27 mouse cellular contexts compared by ENCODE assay signal in genomic region chr9:14604363-14604762, GRCm38 (mm10). TPM values are rescaled to one million over a fixed set of nuclear protein-coding genes. Genes with fewer than 3 reads are reported as not detected.
DNase-seq lines count a peak whose midpoint lies in the region; ATAC-seq lines count a peak whose summit lies in the region.
"Had no signal": no experiment of that assay in that cellular context is flagged by ENCODE, and none has a peak within 500 bp of the region (broad histone marks: within the 10 kb centered on the region; RNA-seq: fewer than 3 reads in every experiment).

No protein-coding gene starts in this region.

- no peaks in the 10 kb centered on the region for H3K9me3 ChIP-seq in midbrain, embryonic 11.5 days (ENCODE audit: control insufficient read depth, low read length)
- H3K9me3 ChIP-seq in midbrain, embryonic 10.5 days (replicated peaks): no peaks in the 10 kb centered on the region; the same call in 1 of the 2 replicates
- no peaks in the 10 kb centered on the region; the same call in 1 of the 2 replicates for H3K9me3 ChIP-seq in intestine, embryonic 16.5 days (ENCODE audit: control insufficient read depth, low read length)
- H3K9me3 ChIP-seq: heart, embryonic 12.5 days; hindbrain, embryonic 13.5 days; midbrain, embryonic 12.5 days had no signal

- DNase-seq in midbrain, embryonic 11.5 days (ENCODE audit: low spot score, missing footprints): peak; percentile 60
- no peak for DNase-seq in midbrain, embryonic 10.5 days (ENCODE audit: low spot score)
- DNase-seq in MEL-GATA-1-ER (ENCODE audit: extremely low read depth, low read depth): peak; percentile 9
- DNase-seq in heart, adult 18-20 months: no peak
- no peak for DNase-seq in B cell, adult 2 months
- DNase-seq: adrenal gland, postnatal 25 days; cerebellum, adult 18-20 months; cerebellum, postnatal 10 days; gastrocnemius, postnatal 25 days; heart, adult 2 months; heart, postnatal 4 days; kidney, adult 8-10 months; liver; lung, adult 2 months; lung, postnatal 14 days; thymus, postnatal 14 days had no signal

- 85% methylated on average over 3 of the region's 3 CpGs for WGBS in midbrain, embryonic 11.5 days
- 92% methylated on average over 3 of the region's 3 CpGs for WGBS in midbrain, embryonic 10.5 days
- 63% methylated on average over 3 of the region's 3 CpGs for WGBS in intestine, embryonic 16.5 days

- H3K36me3 ChIP-seq in midbrain, embryonic 11.5 days (ENCODE audit: control insufficient read depth, insufficient read depth, low read length): no peaks in the 10 kb centered on the region; the same call in 1 of the 2 replicates
- peaks cover 61% of the 10 kb centered on the region for H3K36me3 ChIP-seq in midbrain, embryonic 10.5 days
- no peaks in the 10 kb centered on the region for H3K36me3 ChIP-seq in intestine, embryonic 16.5 days (ENCODE audit: control insufficient read depth, insufficient read depth, low read length)
- H3K36me3 ChIP-seq: hindbrain, embryonic 13.5 days had no signal

- H3K27me3 ChIP-seq in midbrain, embryonic 11.5 days (ENCODE audit: control insufficient read depth, insufficient read depth, low read length): no peaks in the 10 kb centered on the region
- no peaks in the 10 kb centered on the region for H3K27me3 ChIP-seq in midbrain, embryonic 10.5 days (ENCODE audit: low read depth, poor library complexity, severe bottlenecking)
- no peaks in the 10 kb centered on the region for H3K27me3 ChIP-seq in intestine, embryonic 16.5 days (replicated peaks; ENCODE audit: control insufficient read depth, insufficient read depth, low read length)
- H3K27me3 ChIP-seq: heart, embryonic 12.5 days; hindbrain, embryonic 13.5 days; midbrain, embryonic 12.5 days; Patski had no signal

- no peaks in the 10 kb centered on the region; the same call in 1 of the 2 replicates for H3K4me1 ChIP-seq in midbrain, embryonic 11.5 days (ENCODE audit: control insufficient read depth, insufficient read depth, low read length)
- peaks cover 17% of the 10 kb centered on the region for H3K4me1 ChIP-seq in midbrain, embryonic 10.5 days
- H3K4me1 ChIP-seq in intestine, embryonic 16.5 days (ENCODE audit: control insufficient read depth, insufficient read depth, low read length): peaks cover 18% of the 10 kb centered on the region

- ATAC-seq in midbrain, embryonic 11.5 days (ENCODE audit: low FRiP score): no peak
- ATAC-seq in intestine, embryonic 16.5 days: peak; percentile 79
- no peak for ATAC-seq in monocyte, adult 5-6 weeks (replicated peaks; ENCODE audit: insufficient number of reproducible peaks, low FRiP score, low TSS enrichment, poor library complexity, severe bottlenecking)
- ATAC-seq: forebrain, embryonic 16.5 days; Patski had no signal

- no peak overlapping the region for H3K4me3 ChIP-seq in midbrain, embryonic 11.5 days (ENCODE audit: low read depth, low read length)
- no peak overlapping the region for H3K4me3 ChIP-seq in midbrain, embryonic 10.5 days
- no peak overlapping the region for H3K4me3 ChIP-seq in intestine, embryonic 16.5 days (ENCODE audit: low read length)
- H3K4me3 ChIP-seq: erythroblast, embryonic 14.5 days; heart, adult 2 months; heart, embryonic 12.5 days; hindbrain, embryonic 13.5 days; midbrain, embryonic 12.5 days had no signal

- no peak overlapping the region for H3K9ac ChIP-seq in midbrain, embryonic 11.5 days (ENCODE audit: low read length)
- H3K9ac ChIP-seq in intestine, embryonic 16.5 days (ENCODE audit: low read depth, low read length): no peak overlapping the region
- H3K9ac ChIP-seq: heart, embryonic 12.5 days; hindbrain, embryonic 13.5 days; liver, embryonic 14.5 days; midbrain, embryonic 12.5 days had no signal

- H3K4me2 ChIP-seq in midbrain, embryonic 11.5 days: no peak overlapping the region
- H3K4me2 ChIP-seq in intestine, embryonic 16.5 days (ENCODE audit: low read depth, low read length): no peak overlapping the region
- H3K4me2 ChIP-seq: heart, embryonic 12.5 days; hindbrain, embryonic 13.5 days; midbrain, embryonic 12.5 days had no signal

- H3K27ac ChIP-seq in midbrain, embryonic 11.5 days (ENCODE audit: low read depth, low read length): no peak overlapping the region
- no peak overlapping the region for H3K27ac ChIP-seq in midbrain, embryonic 10.5 days (replicated peaks)
- H3K27ac ChIP-seq in intestine, embryonic 16.5 days (ENCODE audit: low read length): no peak overlapping the region
- H3K27ac ChIP-seq: heart, adult 2 months; hindbrain, embryonic 13.5 days; kidney, postnatal 0 days; liver, embryonic 14.5 days; midbrain, embryonic 12.5 days had no signal

RNA-seq across cellular contexts. Expression of gene Amotl1, which starts 40.5 kb away (rescaled TPM):
- 14.8 and 15.2 TPM in 2 replicates for polyA plus RNA-seq in midbrain, embryonic 11.5 days (2014; fragmentation: Nextera tagmentation; extraction: Ambion mirVana)
- 14.7 and 14.9 TPM in 2 replicates for polyA plus RNA-seq in midbrain, embryonic 10.5 days (2016; fragmentation: Nextera tagmentation; extraction: Ambion mirVana)
- polyA plus RNA-seq in intestine, embryonic 16.5 days (2015; fragmentation: Nextera tagmentation; extraction: Ambion mirVana): 8.1 and 8.4 TPM in 2 replicates
- total RNA-seq in monocyte, adult 5-6 weeks (2017): not detected in 3 replicates
- 10 to 100 TPM; 57.6 to 60.4 TPM for total RNA-seq in heart, adult 18-20 months (2021)
- total RNA-seq: megakaryocyte progenitor cell, adult 5-6 weeks had no signal

Comparison
In these comparisons a context has a peak if more than half of its experiments do, and no peak if none do; other contexts are left out.
1. DNase-seq: peak in midbrain, embryonic 11.5 days (single experiment) and MEL-GATA-1-ER (single experiment); none in midbrain, embryonic 10.5 days (single experiment), heart, adult 18-20 months (0 of 2) and B cell, adult 2 months (0 of 2).